ENCODE assay signal across 9 mouse cellular contexts in genomic region chr15:81961078-81961451, GRCm38 (mm10). TPM values are rescaled to one million over a fixed set of nuclear protein-coding genes. Genes with fewer than 3 reads are reported as not detected.
DNase-seq lines count a peak whose midpoint lies in the region; ATAC-seq and TF ChIP-seq lines count a peak whose summit lies in the region.
"Had no signal": no experiment of that assay in that cellular context is flagged by ENCODE, and none has a peak within 500 bp of the region (broad histone marks: within the 10 kb centered on the region; RNA-seq: fewer than 3 reads in every experiment).

No protein-coding gene starts in this region.

- WGBS in embryonic facial prominence, embryonic 12.5 days = 2% methylated on average over 7 of the region's 8 CpGs
- 4% methylated on average over 8 of the region's 8 CpGs for WGBS in hindbrain, embryonic 16.5 days
- 4% methylated on average over 4 of the region's 8 CpGs for WGBS in midbrain, postnatal 0 days

- DNase-seq in left cerebral cortex, adult 2 months (ENCODE audit: extremely low spot score in 1 of 2, low spot score in 2 of 2) = no peak
- no peak for DNase-seq in left cerebral cortex, adult 8-10 months (ENCODE audit: low spot score in 2 of 2)
- no peak for DNase-seq in midbrain, postnatal 0 days (ENCODE audit: low spot score)
- DNase-seq in ovary, adult 18-20 months (ENCODE audit: low spot score) = no peak
- no peak for DNase-seq in layer of hippocampus, postnatal 14 days (ENCODE audit: low spot score in 2 of 2)
- no peak for DNase-seq in layer of hippocampus, postnatal 25 days (ENCODE audit: extremely low spot score in 1 of 2, low spot score in 1 of 2)

- H3K9me3 ChIP-seq in embryonic facial prominence, embryonic 12.5 days = no peaks in the 10 kb centered on the region
- no peaks in the 10 kb centered on the region for H3K9me3 ChIP-seq in hindbrain, embryonic 16.5 days (ENCODE audit: control insufficient read depth, low read length)
- no peaks in the 10 kb centered on the region for H3K9me3 ChIP-seq in midbrain, postnatal 0 days (ENCODE audit: low read length)

- 0 out of 2 replicates have a peak, but pooled peaks cover 2% of the 10 kb centered on the region for H3K4me1 ChIP-seq in embryonic facial prominence, embryonic 12.5 days
- peaks cover 6% of the 10 kb centered on the region; the same call in 1 of the 2 replicates for H3K4me1 ChIP-seq in hindbrain, embryonic 16.5 days (ENCODE audit: control insufficient read depth, insufficient read depth, low read depth, low read length)
- H3K4me1 ChIP-seq in midbrain, postnatal 0 days (ENCODE audit: insufficient read depth, low read length) = no peaks in the 10 kb centered on the region

- intact Hi-C loops in left cerebral cortex, adult 2 months (cut with DNase I) = no loop called here

- ATAC-seq in embryonic facial prominence, embryonic 12.5 days (ENCODE audit: insufficient number of reproducible peaks, insufficient read depth, low FRiP score, low TSS enrichment) = no peak
- ATAC-seq in hindbrain, embryonic 16.5 days = no peak
- ATAC-seq in midbrain, postnatal 0 days (ENCODE audit: low FRiP score) = 0 out of 2 replicates have a peak, but pooled peaks have one; percentile 4

- H3K4me2 ChIP-seq in embryonic facial prominence, embryonic 12.5 days (replicated peaks) = peak overlapping the region; percentile 100
- H3K4me2 ChIP-seq in hindbrain, embryonic 16.5 days (ENCODE audit: low read length) = peak overlapping the region; percentile 90
- peak overlapping the region; percentile 75 for H3K4me2 ChIP-seq in midbrain, postnatal 0 days (ENCODE audit: low read depth, low read length, poor library complexity, severe bottlenecking)

- no peaks in the 10 kb centered on the region for H3K27me3 ChIP-seq in embryonic facial prominence, embryonic 12.5 days
- H3K27me3 ChIP-seq in hindbrain, embryonic 16.5 days (replicated peaks; ENCODE audit: control insufficient read depth, insufficient read depth, low read length) = no peaks in the 10 kb centered on the region
- H3K27me3 ChIP-seq in midbrain, postnatal 0 days (ENCODE audit: insufficient read depth, low read length) = no peaks in the 10 kb centered on the region

- H3K4me3 ChIP-seq in left cerebral cortex, adult 2 months = peak overlapping the region; percentile 96
- H3K4me3 ChIP-seq in embryonic facial prominence, embryonic 12.5 days = peak overlapping the region; percentile 66
- peak overlapping the region; percentile 74 for H3K4me3 ChIP-seq in hindbrain, embryonic 16.5 days (ENCODE audit: low read length)
- peak overlapping the region; percentile 67 for H3K4me3 ChIP-seq in midbrain, postnatal 0 days (ENCODE audit: low read depth, low read length)

- H3K36me3 ChIP-seq in embryonic facial prominence, embryonic 12.5 days = no peaks in the 10 kb centered on the region
- no peaks in the 10 kb centered on the region for H3K36me3 ChIP-seq in hindbrain, embryonic 16.5 days (ENCODE audit: control insufficient read depth, insufficient read depth, low read length)
- H3K36me3 ChIP-seq in midbrain, postnatal 0 days (ENCODE audit: insufficient read depth, low read length) = no peaks in the 10 kb centered on the region

- H3K9ac ChIP-seq in embryonic facial prominence, embryonic 12.5 days = peak overlapping the region; percentile 68; the same call in 1 of the 2 replicates
- peak overlapping the region; percentile 53; the same call in 1 of the 2 replicates for H3K9ac ChIP-seq in hindbrain, embryonic 16.5 days (ENCODE audit: low read depth, low read length)
- peak overlapping the region; percentile 77 for H3K9ac ChIP-seq in midbrain, postnatal 0 days (replicated peaks; ENCODE audit: low read length, poor library complexity, severe bottlenecking)

- peak overlapping the region; percentile 53; the same call in 1 of the 2 replicates for H3K27ac ChIP-seq in left cerebral cortex, adult 2 months
- no peak overlapping the region for H3K27ac ChIP-seq in embryonic facial prominence, embryonic 12.5 days
- H3K27ac ChIP-seq in hindbrain, embryonic 16.5 days (ENCODE audit: low read depth, low read length) = peak overlapping the region; percentile 91
- H3K27ac ChIP-seq in midbrain, postnatal 0 days (ENCODE audit: low read depth, low read length) = peak overlapping the region; percentile 93

- TF ChIP-seq CTCF in left cerebral cortex, adult 2 months (IDR thresholded peaks at IDR 0.05) = no peak
- TF ChIP-seq CTCF in midbrain, postnatal 0 days (IDR thresholded peaks at IDR 0.05) = no peak

RNA-seq across cellular contexts. Expression of gene Pmm1, which starts 0.3 kb away (rescaled TPM):
- 100 to 1,000 TPM; 199 to 206 TPM for total RNA-seq in left cerebral cortex, adult 2 months (2021)
- total RNA-seq in left cerebral cortex, adult 8-10 months (2022) = 100 to 1,000 TPM; 180 to 198 (median 188) TPM
- 25.5 and 26.0 TPM in 2 replicates for polyA plus RNA-seq in embryonic facial prominence, embryonic 12.5 days (2016; fragmentation: Nextera tagmentation; extraction: Ambion mirVana)
- polyA plus RNA-seq in hindbrain, embryonic 16.5 days (2015; fragmentation: Nextera tagmentation; extraction: Ambion mirVana) = 122 and 142 TPM in 2 replicates
- 157 and 172 TPM in 2 replicates for total RNA-seq in midbrain, postnatal 0 days (2014; rRNA removed)
- polyA plus RNA-seq in midbrain, postnatal 0 days (2015; fragmentation: Nextera tagmentation; extraction: Ambion mirVana) = 122 and 134 TPM in 2 replicates
- 100 to 1,000 TPM; 188 to 201 TPM for total RNA-seq in layer of hippocampus, postnatal 14 days (2021)
- total RNA-seq in layer of hippocampus, postnatal 25 days (2021) = 100 to 1,000 TPM; 209 to 227 TPM

RNA-seq across cellular contexts. Expression of gene 1700029P11Rik, which starts 19.3 kb away (rescaled TPM):
- not detected for total RNA-seq in left cerebral cortex, adult 2 months (2021)
- not detected for total RNA-seq in left cerebral cortex, adult 8-10 months (2022)
- polyA plus RNA-seq in embryonic facial prominence, embryonic 12.5 days (2016; fragmentation: Nextera tagmentation; extraction: Ambion mirVana) = not detected in 2 replicates
- not detected in 2 replicates for polyA plus RNA-seq in hindbrain, embryonic 16.5 days (2015; fragmentation: Nextera tagmentation; extraction: Ambion mirVana)
- total RNA-seq in midbrain, postnatal 0 days (2014; rRNA removed) = not detected in 2 replicates
- not detected in 2 replicates for polyA plus RNA-seq in midbrain, postnatal 0 days (2015; fragmentation: Nextera tagmentation; extraction: Ambion mirVana)
- not detected for total RNA-seq in layer of hippocampus, postnatal 14 days (2021)
- not detected for total RNA-seq in layer of hippocampus, postnatal 25 days (2021)
- total RNA-seq: hematopoietic stem cell, adult 5-6 weeks had no signal

RNA-seq across cellular contexts. Expression of gene Csdc2, which starts 24.5 kb away (rescaled TPM):
- 10 to 100 TPM; 91.2 to 97.6 TPM for total RNA-seq in left cerebral cortex, adult 2 months (2021)
- total RNA-seq in left cerebral cortex, adult 8-10 months (2022) = 10 to 100 TPM; 73.0 to 81.8 (median 75.8) TPM
- 12.8 and 15.9 TPM in 2 replicates for polyA plus RNA-seq in embryonic facial prominence, embryonic 12.5 days (2016; fragmentation: Nextera tagmentation; extraction: Ambion mirVana)
- polyA plus RNA-seq in hindbrain, embryonic 16.5 days (2015; fragmentation: Nextera tagmentation; extraction: Ambion mirVana) = 287 and 292 TPM in 2 replicates
- total RNA-seq in midbrain, postnatal 0 days (2014; rRNA removed) = 172 and 196 TPM in 2 replicates
- 323 and 327 TPM in 2 replicates for polyA plus RNA-seq in midbrain, postnatal 0 days (2015; fragmentation: Nextera tagmentation; extraction: Ambion mirVana)
- total RNA-seq in layer of hippocampus, postnatal 14 days (2021) = 100 to 1,000 TPM; 131 to 136 TPM
- 10 to 100 TPM; 89.9 to 90.2 TPM for total RNA-seq in layer of hippocampus, postnatal 25 days (2021)
- total RNA-seq: hematopoietic stem cell, adult 5-6 weeks had no signal

RNA-seq across cellular contexts. Expression of gene Xrcc6, which starts 26.6 kb away (rescaled TPM):
- 10 to 100 TPM; 22.5 to 29.7 TPM for total RNA-seq in left cerebral cortex, adult 2 months (2021)
- 10 to 100 TPM; 21.9 to 28.5 (median 26.0) TPM for total RNA-seq in left cerebral cortex, adult 8-10 months (2022)
- polyA plus RNA-seq in embryonic facial prominence, embryonic 12.5 days (2016; fragmentation: Nextera tagmentation; extraction: Ambion mirVana) = 85.8 and 88.3 TPM in 2 replicates
- 44.4 and 48.9 TPM in 2 replicates for polyA plus RNA-seq in hindbrain, embryonic 16.5 days (2015; fragmentation: Nextera tagmentation; extraction: Ambion mirVana)
- 25.6 and 28.3 TPM in 2 replicates for total RNA-seq in midbrain, postnatal 0 days (2014; rRNA removed)
- polyA plus RNA-seq in midbrain, postnatal 0 days (2015; fragmentation: Nextera tagmentation; extraction: Ambion mirVana) = 23.2 and 28.2 TPM in 2 replicates
- 10 to 100 TPM; 29.1 to 30.2 TPM for total RNA-seq in layer of hippocampus, postnatal 14 days (2021)
- total RNA-seq in layer of hippocampus, postnatal 25 days (2021) = 10 to 100 TPM; 23.5 to 24.0 TPM

RNA-seq across cellular contexts. Expression of gene Polr3h, which starts 35.0 kb away (rescaled TPM):
- total RNA-seq in left cerebral cortex, adult 2 months (2021) = 10 to 100 TPM; 50.1 to 56.8 TPM
- total RNA-seq in left cerebral cortex, adult 8-10 months (2022) = 10 to 100 TPM; 52.4 to 56.6 (median 55.3) TPM
- 59.3 and 61.3 TPM in 2 replicates for polyA plus RNA-seq in embryonic facial prominence, embryonic 12.5 days (2016; fragmentation: Nextera tagmentation; extraction: Ambion mirVana)
- polyA plus RNA-seq in hindbrain, embryonic 16.5 days (2015; fragmentation: Nextera tagmentation; extraction: Ambion mirVana) = 88.2 and 105 TPM in 2 replicates
- total RNA-seq in midbrain, postnatal 0 days (2014; rRNA removed) = 46.5 and 49.5 TPM in 2 replicates
- 77.0 and 80.3 TPM in 2 replicates for polyA plus RNA-seq in midbrain, postnatal 0 days (2015; fragmentation: Nextera tagmentation; extraction: Ambion mirVana)
- 10 to 100 TPM; 52.8 to 54.7 TPM for total RNA-seq in layer of hippocampus, postnatal 14 days (2021)
- 10 to 100 TPM; 48.0 to 52.8 TPM for total RNA-seq in layer of hippocampus, postnatal 25 days (2021)
